Mouse (Mus musculus) midbrain, embryonic 11.5 days (tissue): ENCODE data around the gene Wbp1. TPM values are rescaled to one million over a fixed set of nuclear protein-coding genes. Genes with fewer than 3 reads are reported as not detected.
A peak's percentile ranks its signal among the peaks of the same experiment; 100 is the strongest.

ENCODE experiments used
- ATAC-seq: fragments of 200-750 bp; cut with Nextera tagmentation; 2 replicates; pipeline ENCODE4 v1.8.0; 2017; ENCODE audit warnings: moderate TSS enrichment, moderate library complexity; ENCODE audit not compliant: low FRiP score
- DNase-seq: peaks from one replicate; pipeline ENCODE4 v3.0.0; 2015; ENCODE audit warnings: low spot score; ENCODE audit errors: missing footprints
- H3K27ac ChIP-seq: fragments of 300-500 bp; sonication (generic); 2 replicates; pipeline ENCODE4 v1.5.1; 2014; ENCODE audit warnings: low read depth, low read length
- H3K27me3 ChIP-seq: fragments of 300-500 bp; sonication (generic); 2 replicates; pipeline ENCODE4 v1.6.1; 2014; ENCODE audit warnings: mild to moderate bottlenecking, low read length, moderate library complexity, mixed read lengths; ENCODE audit not compliant: control insufficient read depth, insufficient read depth
- H3K36me3 ChIP-seq: fragments of 300-500 bp; sonication (generic); 2 replicates; pipeline ENCODE4 v1.6.1; 2014; ENCODE audit warnings: mild to moderate bottlenecking, low read length, moderate library complexity, mixed read lengths; ENCODE audit not compliant: control insufficient read depth, insufficient read depth
- H3K4me1 ChIP-seq: fragments of 300-500 bp; sonication (generic); 2 replicates; pipeline ENCODE4 v1.6.1; 2014; ENCODE audit warnings: low read length; ENCODE audit not compliant: control insufficient read depth, insufficient read depth
- H3K4me2 ChIP-seq: fragments of 300-500 bp; sonication (generic); 2 replicates; pipeline ENCODE4 v1.6.1; 2014; ENCODE audit warnings: mild to moderate bottlenecking, moderate library complexity
- H3K4me3 ChIP-seq: fragments of 300-500 bp; sonication (generic); 2 replicates; pipeline ENCODE4 v1.5.1; 2014; ENCODE audit warnings: low read depth, low read length
- H3K9ac ChIP-seq: fragments of 300-500 bp; sonication (generic); 2 replicates; pipeline ENCODE4 v1.6.1; 2014; ENCODE audit warnings: low read length
- H3K9me3 ChIP-seq: fragments of 300-500 bp; sonication (generic); 2 replicates; pipeline ENCODE4 v1.6.1; 2016; ENCODE audit warnings: low read length; ENCODE audit not compliant: control insufficient read depth
- WGBS: fragments of 180-500 bp; shearing (Covaris S2); extraction: QIAGEN DNeasy Blood & Tissue Kit; methylation state at CpG from one replicate; pipeline ENCODE4 v1.1.7; 2014; 5-methylcytosine and 5-hydroxymethylcytosine counted together
- polyA plus RNA-seq: library from polyadenylated mRNA; unstranded; fragments of >200 nt; fragmentation: Nextera tagmentation; extraction: Ambion mirVana; gene quantifications from 2 replicates; pipeline ENCODE4 v1.2.1, GENCODE M21; 2014

Wbp1 gene
- polyA plus RNA-seq, 1 experiment from 2014 or later = 153 TPM

DNA sequence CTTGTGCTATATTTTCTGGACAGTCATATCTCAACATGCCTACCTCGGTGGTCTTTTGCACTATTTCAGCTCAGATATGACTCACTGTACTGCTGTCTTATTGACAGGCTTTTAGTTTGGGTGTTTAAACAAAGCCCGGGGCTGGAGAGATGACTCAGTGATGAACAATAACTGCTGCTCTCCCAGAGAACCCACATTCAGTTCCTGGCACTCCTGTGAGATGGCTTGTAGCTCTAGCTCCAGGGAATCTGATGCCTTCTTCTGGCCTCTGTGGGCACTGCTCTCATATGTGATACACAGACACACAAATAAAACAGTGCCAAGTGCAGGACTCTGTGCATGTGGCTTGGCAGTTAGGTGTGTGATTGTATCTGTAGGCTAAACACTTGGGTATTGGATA is 23.9 kb upstream of the Wbp1 start:
- Histone ChIP-seq H3K27ac (no peak overlapping the region), H3K27me3 (no peaks in the 10 kb centered on the region; the same call in 1 of the 2 replicates), H3K9ac (no peak overlapping the region), H3K4me2 (no peak overlapping the region), H3K4me1 (peaks cover 10% of the 10 kb centered on the region), H3K36me3 (0 out of 2 replicates have a peak, but pooled peaks cover 5% of the 10 kb centered on the region), H3K9me3 (no peaks in the 10 kb centered on the region), H3K4me3 (no peak overlapping the region)
- ATAC-seq (no peak), DNase-seq (no peak)
- WGBS = 73% methylated on average over 2 of the region's 2 CpGs

- Histone ChIP-seq H3K36me3 (no peaks in the 10 kb centered on the region), H3K9ac (no peak overlapping the region), H3K9me3 (no peaks in the 10 kb centered on the region), H3K27me3 (no peaks in the 10 kb centered on the region; the same call in 1 of the 2 replicates), H3K27ac (no peak overlapping the region), H3K4me2 (no peak overlapping the region), H3K4me1 (peaks cover 24% of the 10 kb centered on the region), H3K4me3 (no peak overlapping the region)
- WGBS = 53% methylated on average over 11 of the region's 11 CpGs
- DNase-seq (no peak), ATAC-seq (no peak; the same call in 1 of the 2 replicates)
These were observed 21.5 kb upstream of the Wbp1 start for GRCm38 (mm10) chr6:83142886-83143285.

GRCm38 (mm10) chr6:83142211-83142731 is 20.9 kb upstream of the Wbp1 start:
- no peaks in the 10 kb centered on the region for H3K9me3 ChIP-seq
- no peaks in the 10 kb centered on the region; the same call in 1 of the 2 replicates for H3K27me3 ChIP-seq
- 3% methylated on average over 41 of the region's 41 CpGs for WGBS
- H3K4me3 ChIP-seq = peak overlapping the region; percentile 31
- peaks cover 27% of the 10 kb centered on the region for H3K4me1 ChIP-seq
- DNase-seq (peak; percentile 88), ATAC-seq (peak; percentile 22; the same call in 1 of the 2 replicates)
- peak overlapping the region; percentile 54 for H3K4me2 ChIP-seq
- H3K27ac ChIP-seq = no peak overlapping the region
- no peaks in the 10 kb centered on the region for H3K36me3 ChIP-seq
- H3K9ac ChIP-seq = peak overlapping the region; percentile 57

DNA sequence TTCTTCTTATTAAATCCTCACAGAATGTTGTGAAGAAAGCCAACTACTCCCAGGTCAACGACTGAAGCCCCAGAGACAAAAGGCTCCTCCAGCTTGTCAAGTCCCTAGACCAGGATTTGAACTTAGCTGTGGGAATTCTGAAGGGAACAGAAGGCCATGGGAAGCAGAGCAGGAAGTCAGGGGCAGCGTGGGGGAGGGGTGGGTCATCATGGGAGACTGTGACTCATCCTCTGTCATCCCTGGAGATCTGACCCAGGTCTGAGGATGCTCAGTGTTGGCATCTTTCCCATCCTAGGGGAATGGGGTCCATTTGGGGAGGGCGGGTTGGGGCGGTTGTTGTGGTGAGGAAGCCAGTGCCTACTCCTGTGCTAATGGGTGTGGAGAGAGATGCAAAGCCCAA is 20.3 kb upstream of the Wbp1 start:
- Histone ChIP-seq H3K27ac (no peak overlapping the region), H3K4me1 (peaks cover 33% of the 10 kb centered on the region), H3K36me3 (no peaks in the 10 kb centered on the region), H3K9me3 (no peaks in the 10 kb centered on the region), H3K4me2 (peak overlapping the region; percentile 54), H3K4me3 (no peak overlapping the region), H3K9ac (no peak overlapping the region), H3K27me3 (no peaks in the 10 kb centered on the region; the same call in 1 of the 2 replicates)
- DNase-seq = no peak
- 28% methylated on average over 4 of the region's 4 CpGs for WGBS
- no peak for ATAC-seq

DNA sequence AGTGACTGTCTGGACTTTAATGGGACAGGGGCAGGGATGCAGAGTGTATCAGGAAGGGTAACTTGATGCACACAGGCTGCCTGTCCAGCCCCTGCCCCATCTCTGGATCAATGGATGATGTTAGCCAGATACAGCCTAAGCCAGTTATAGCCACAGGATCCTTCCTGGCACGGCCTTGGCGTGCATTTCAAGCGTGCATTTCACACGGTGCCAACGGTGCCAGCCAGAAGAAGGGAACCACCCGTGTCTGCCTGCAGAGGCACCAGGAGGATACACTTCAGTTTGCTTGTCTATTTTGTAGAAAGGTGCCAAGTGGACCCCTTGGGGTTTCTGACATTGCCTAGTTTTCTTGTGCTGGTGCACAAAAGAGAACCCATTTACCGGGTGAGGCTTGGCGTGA is 18.7 kb upstream of the Wbp1 start:
- H3K27me3 ChIP-seq = peaks cover 7% of the 10 kb centered on the region
- H3K4me2 ChIP-seq = no peak overlapping the region
- no peaks in the 10 kb centered on the region for H3K36me3 ChIP-seq
- no peak overlapping the region for H3K4me3 ChIP-seq
- H3K27ac ChIP-seq = no peak overlapping the region
- H3K4me1 ChIP-seq = peaks cover 46% of the 10 kb centered on the region
- no peak for ATAC-seq
- WGBS = 93% methylated on average over 8 of the region's 8 CpGs
- no peak for DNase-seq
- H3K9me3 ChIP-seq = no peaks in the 10 kb centered on the region
- H3K9ac ChIP-seq = no peak overlapping the region

DNA sequence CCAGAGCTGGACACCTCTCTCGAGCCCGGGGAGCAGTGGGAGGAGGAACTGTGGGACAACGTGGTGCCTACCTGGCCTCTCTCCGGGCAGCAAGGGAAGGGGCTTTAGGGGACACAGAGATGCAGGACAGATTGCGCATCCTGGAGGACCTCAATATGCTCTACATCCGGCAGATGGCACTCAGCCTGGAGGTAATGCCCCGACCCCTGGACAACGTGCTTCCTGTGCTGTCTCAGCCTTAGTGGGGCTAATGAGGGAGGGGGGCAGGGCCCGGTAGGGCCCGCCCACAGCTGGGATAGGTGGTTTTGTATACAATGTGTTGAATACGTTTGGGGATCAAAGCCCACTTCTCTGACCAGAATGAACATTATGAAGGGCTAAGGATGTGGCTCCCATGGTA is 16.7 kb upstream of the Wbp1 start:
- Histone ChIP-seq H3K9ac (peak overlapping the region; percentile 97), H3K9me3 (no peaks in the 10 kb centered on the region), H3K27me3 (peaks cover 7% of the 10 kb centered on the region), H3K4me1 (peaks cover 46% of the 10 kb centered on the region), H3K36me3 (no peaks in the 10 kb centered on the region), H3K4me2 (peak overlapping the region; percentile 86), H3K4me3 (peak overlapping the region; percentile 51), H3K27ac (peak overlapping the region; percentile 99)
- DNase-seq = no peak
- WGBS = under 1% methylated on average over 11 of the region's 11 CpGs
- ATAC-seq = peak; percentile 54

GRCm38 (mm10) chr6:83137576-83137950 is 16.2 kb upstream of the Wbp1 start:
- H3K9ac ChIP-seq = peak overlapping the region; percentile 97
- WGBS = under 1% methylated on average over 12 of the region's 12 CpGs
- H3K4me1 ChIP-seq = peaks cover 46% of the 10 kb centered on the region
- no peaks in the 10 kb centered on the region for H3K36me3 ChIP-seq
- no peaks in the 10 kb centered on the region for H3K9me3 ChIP-seq
- peak overlapping the region; percentile 51 for H3K4me3 ChIP-seq
- H3K27me3 ChIP-seq = peaks cover 7% of the 10 kb centered on the region
- ATAC-seq (peak; percentile 78), DNase-seq (peak; percentile 99)
- peak overlapping the region; percentile 86 for H3K4me2 ChIP-seq
- peak overlapping the region; percentile 99 for H3K27ac ChIP-seq

- peaks cover 41% of the 10 kb centered on the region for H3K4me1 ChIP-seq
- peak overlapping the region; percentile 99 for H3K27ac ChIP-seq
- WGBS = under 1% methylated on average over 25 of the region's 26 CpGs
- H3K36me3 ChIP-seq = no peaks in the 10 kb centered on the region
- H3K27me3 ChIP-seq = peaks cover 7% of the 10 kb centered on the region
- peak; percentile 82 for ATAC-seq
- H3K9ac ChIP-seq = peak overlapping the region; percentile 97
- peak overlapping the region; percentile 51 for H3K4me3 ChIP-seq
- H3K9me3 ChIP-seq = no peaks in the 10 kb centered on the region
- H3K4me2 ChIP-seq = peak overlapping the region; percentile 86
- DNase-seq = peak; percentile 98
These were observed 15.7 kb upstream of the Wbp1 start for GRCm38 (mm10) chr6:83136881-83137575.

GRCm38 (mm10) chr6:83136291-83136880 is 15.0 kb upstream of the Wbp1 start:
- Histone ChIP-seq H3K4me3 (peak overlapping the region; percentile 51), H3K4me2 (peak overlapping the region; percentile 86), H3K9ac (peak overlapping the region; percentile 97), H3K36me3 (no peaks in the 10 kb centered on the region), H3K9me3 (no peaks in the 10 kb centered on the region), H3K27ac (peak overlapping the region; percentile 99), H3K27me3 (peaks cover 7% of the 10 kb centered on the region), H3K4me1 (peaks cover 36% of the 10 kb centered on the region)
- peak; percentile 91 for DNase-seq
- peak; percentile 6 for ATAC-seq
- WGBS = 7% methylated on average over 5 of the region's 5 CpGs
